Mouse (Mus musculus) midbrain, embryonic 15.5 days (tissue): ENCODE data around the gene Mul1. TPM values are rescaled to one million over a fixed set of nuclear protein-coding genes. Genes with fewer than 3 reads are reported as not detected.
"Not testable (repeated sequence)": the region's sequence is repeated elsewhere in the genome, so short reads cannot be mapped to it uniquely, and the experiment has no call there.

Experiments
- ATAC-seq: fragments of 200-750 bp; cut with Nextera tagmentation; replicated peaks from 2 replicates; pipeline ENCODE4 v1.8.0; 2017; ENCODE audit warnings: moderate TSS enrichment
- H3K27ac ChIP-seq: fragments of 300-500 bp; sonication (generic); 2 replicates; pipeline ENCODE4 v1.5.1; 2015; ENCODE audit warnings: mild to moderate bottlenecking, inconsistent platforms
- H3K27me3 ChIP-seq: fragments of 300-500 bp; sonication (generic); replicated peaks from 2 replicates; pipeline ENCODE4 v1.6.1; 2015; ENCODE audit warnings: inconsistent platforms
- H3K36me3 ChIP-seq: fragments of 300-500 bp; sonication (generic); replicated peaks from 2 replicates; pipeline ENCODE4 v1.6.1; 2015; ENCODE audit warnings: inconsistent platforms
- H3K4me1 ChIP-seq: fragments of 300-500 bp; sonication (generic); 2 replicates; pipeline ENCODE4 v1.6.1; 2015; ENCODE audit warnings: inconsistent platforms
- H3K4me2 ChIP-seq: fragments of 300-500 bp; sonication (generic); 2 replicates; pipeline ENCODE4 v1.6.1; 2015; ENCODE audit warnings: inconsistent platforms, mild to moderate bottlenecking, moderate library complexity
- H3K4me3 ChIP-seq: fragments of 300-500 bp; sonication (generic); 2 replicates; pipeline ENCODE4 v1.5.1; 2015; ENCODE audit warnings: mild to moderate bottlenecking, inconsistent platforms
- H3K9ac ChIP-seq: fragments of 300-500 bp; sonication (generic); 2 replicates; pipeline ENCODE4 v1.6.1; 2015; ENCODE audit warnings: mild to moderate bottlenecking, inconsistent platforms
- H3K9me3 ChIP-seq: fragments of 300-500 bp; sonication (generic); 2 replicates; pipeline ENCODE4 v1.6.1; 2016; ENCODE audit warnings: inconsistent platforms
- WGBS: fragments of 180-500 bp; shearing (Covaris S2); methylation state at CpG from one replicate; pipeline ENCODE4 v1.1.7; 2015; ENCODE audit warnings: mixed read lengths; 5-methylcytosine and 5-hydroxymethylcytosine counted together
- polyA plus RNA-seq: library from polyadenylated mRNA; unstranded; fragments of >200 nt; fragmentation: Nextera tagmentation; extraction: Ambion mirVana; gene quantifications from 2 replicates; pipeline ENCODE4 v1.2.1, GENCODE M21; 2015

The Mul1 gene
- polyA plus RNA-seq, 1 experiment from 2014 or later: 18.5 TPM

DNA sequence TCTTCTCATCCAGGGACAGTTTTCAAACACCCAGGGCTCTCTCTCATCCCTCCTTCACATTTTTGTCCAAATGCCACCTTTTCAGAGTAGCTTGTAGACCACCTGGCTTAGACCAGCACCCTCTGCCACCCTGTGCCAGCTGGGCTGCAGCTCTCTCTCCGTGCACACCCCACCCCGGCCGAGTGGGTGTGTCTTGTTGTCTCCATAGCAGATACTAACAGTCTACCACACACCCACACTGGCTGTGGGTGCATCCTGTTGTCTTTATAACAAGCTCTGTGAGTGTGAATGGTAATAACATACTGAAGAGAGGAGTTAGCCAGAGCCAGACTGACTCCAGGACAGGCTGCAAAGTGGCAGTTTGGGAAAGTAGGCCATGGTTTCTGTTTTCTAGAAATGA, 18.5 kb upstream of the Mul1 start:
- Histone ChIP-seq H3K9ac (no peak overlapping the region), H3K4me1 (peaks cover 29% of the 10 kb centered on the region), H3K36me3 (no peaks in the 10 kb centered on the region), H3K27me3 (peaks cover 3% of the 10 kb centered on the region; the same call in 1 of the 2 replicates), H3K9me3 (no peaks in the 10 kb centered on the region), H3K27ac (no peak overlapping the region), H3K4me2 (no peak overlapping the region), H3K4me3 (no peak overlapping the region)
- no peak for ATAC-seq
- WGBS: 86% methylated on average over 3 of the region's 3 CpGs

DNA sequence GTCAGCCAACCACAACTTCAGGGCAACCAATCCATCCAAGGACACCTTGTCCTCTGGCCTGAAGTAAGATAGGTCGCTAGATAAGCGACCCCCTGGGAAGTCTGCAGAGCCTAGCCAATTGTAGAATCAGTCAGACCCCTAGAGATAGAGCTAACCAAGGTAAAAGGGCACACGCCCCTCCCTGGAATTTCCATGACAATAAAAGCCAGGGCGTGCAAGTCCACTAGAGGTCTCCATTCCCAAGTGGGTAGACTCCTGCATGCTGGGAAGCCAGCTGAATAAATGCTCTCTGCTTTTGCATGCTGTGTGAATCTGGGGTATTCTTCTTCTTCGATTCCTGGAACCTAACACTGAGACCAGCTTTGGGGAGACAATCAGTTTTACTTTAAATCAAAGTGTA, 18.1 kb upstream of the Mul1 start:
- Histone ChIP-seq H3K9ac (no peak overlapping the region), H3K27me3 (peaks cover 3% of the 10 kb centered on the region; the same call in 1 of the 2 replicates), H3K36me3 (no peaks in the 10 kb centered on the region), H3K27ac (no peak overlapping the region), H3K4me2 (no peak overlapping the region), H3K4me1 (peaks cover 29% of the 10 kb centered on the region), H3K4me3 (no peak overlapping the region), H3K9me3 (no peaks in the 10 kb centered on the region)
- no peak for ATAC-seq
- WGBS: 55% methylated on average over 5 of the region's 5 CpGs

GRCm38 (mm10) chr4:138417882-138418281, 16.6 kb upstream of the Mul1 start:
- WGBS: 89% methylated on average over 4 of the region's 4 CpGs
- peak; percentile 57 for ATAC-seq
- peaks cover 29% of the 10 kb centered on the region for H3K4me1 ChIP-seq
- no peak overlapping the region for H3K4me3 ChIP-seq
- H3K36me3 ChIP-seq: no peaks in the 10 kb centered on the region
- H3K27ac ChIP-seq: peak overlapping the region; percentile 69
- H3K4me2 ChIP-seq: no peak overlapping the region
- no peak overlapping the region for H3K9ac ChIP-seq
- H3K9me3 ChIP-seq: no peaks in the 10 kb centered on the region
- H3K27me3 ChIP-seq: peaks cover 3% of the 10 kb centered on the region; the same call in 1 of the 2 replicates

DNA sequence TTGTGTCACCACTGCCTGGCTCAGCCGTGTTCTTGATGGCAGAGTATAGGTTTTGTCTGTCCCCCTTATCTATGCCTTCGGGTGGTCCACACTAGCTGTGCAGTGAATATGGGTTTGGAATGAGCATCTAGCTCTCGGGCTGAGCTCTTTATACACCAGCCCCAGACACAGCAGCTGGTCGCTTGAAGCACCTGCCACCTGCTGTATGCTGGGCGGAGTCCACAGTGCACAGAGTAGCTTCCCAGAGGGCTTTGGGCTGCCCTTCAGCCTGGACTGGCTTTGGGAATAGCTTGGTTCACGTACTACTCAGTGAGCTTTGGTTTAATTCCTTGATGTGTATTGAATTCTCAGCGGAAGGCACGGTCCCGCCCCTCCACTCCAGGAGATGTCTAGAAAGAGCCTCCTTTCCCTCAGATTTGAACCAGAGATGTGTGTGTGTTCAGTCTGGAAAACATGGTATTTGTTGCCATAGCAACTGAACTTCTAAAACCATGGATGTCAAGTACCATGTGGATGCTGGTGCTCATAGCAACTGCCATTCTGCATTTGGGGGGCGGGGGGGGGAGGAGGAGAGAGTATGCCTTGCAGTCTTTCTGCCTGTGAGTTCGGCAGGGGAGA, 16.0 kb upstream of the Mul1 start:
- ATAC-seq: peak; percentile 78
- 35% methylated on average over 11 of the region's 11 CpGs for WGBS
- Histone ChIP-seq H3K4me3 (no peak overlapping the region), H3K4me1 (peaks cover 29% of the 10 kb centered on the region), H3K9ac (no peak overlapping the region), H3K9me3 (no peaks in the 10 kb centered on the region), H3K27ac (peak overlapping the region; percentile 69), H3K4me2 (no peak overlapping the region), H3K27me3 (peaks cover 3% of the 10 kb centered on the region; the same call in 1 of the 2 replicates), H3K36me3 (no peaks in the 10 kb centered on the region)

- H3K9me3 ChIP-seq: no peaks in the 10 kb centered on the region
- whole genome bisulfite sequencing: 85% methylated on average over 6 of the region's 6 CpGs
- H3K27ac ChIP-seq: no peak overlapping the region
- no peaks in the 10 kb centered on the region for H3K36me3 ChIP-seq
- H3K27me3 ChIP-seq: 0 out of 2 replicates have a peak, but pooled peaks cover 3% of the 10 kb centered on the region
- peaks cover 3% of the 10 kb centered on the region; the same call in 1 of the 2 replicates for H3K4me1 ChIP-seq
- ATAC-seq: no peak
- no peak overlapping the region for H3K9ac ChIP-seq
- H3K4me3 ChIP-seq: no peak overlapping the region
- H3K4me2 ChIP-seq: no peak overlapping the region
Observed at GRCm38 (mm10) chr4:138425028-138425427, 9.4 kb upstream of the Mul1 start.

- not testable (repeated sequence) for H3K27ac ChIP-seq, ATAC-seq, H3K4me1 ChIP-seq, H3K9me3 ChIP-seq, H3K4me3 ChIP-seq, H3K9ac ChIP-seq, H3K36me3 ChIP-seq, H3K4me2 ChIP-seq, H3K27me3 ChIP-seq
- 92% methylated on average over 14 of the region's 14 CpGs for WGBS
Observed at GRCm38 (mm10) chr4:138425604-138426003, 8.9 kb upstream of the Mul1 start.

- Histone ChIP-seq H3K27ac (no peak overlapping the region), H3K36me3 (no peaks in the 10 kb centered on the region), H3K27me3 (0 out of 2 replicates have a peak, but pooled peaks cover 12% of the 10 kb centered on the region), H3K4me3 (no peak overlapping the region), H3K9me3 (no peaks in the 10 kb centered on the region), H3K9ac (no peak overlapping the region; the same call in 1 of the 2 replicates), H3K4me1 (peaks cover 3% of the 10 kb centered on the region; the same call in 1 of the 2 replicates), H3K4me2 (peak overlapping the region; percentile 30; the same call in 1 of the 2 replicates)
- WGBS: 37% methylated on average over 22 of the region's 22 CpGs
- 0 out of 2 replicates have a peak, but pooled peaks have one; percentile 50 for ATAC-seq
Observed at GRCm38 (mm10) chr4:138426778-138427705, 7.4 kb upstream of the Mul1 start.

DNA sequence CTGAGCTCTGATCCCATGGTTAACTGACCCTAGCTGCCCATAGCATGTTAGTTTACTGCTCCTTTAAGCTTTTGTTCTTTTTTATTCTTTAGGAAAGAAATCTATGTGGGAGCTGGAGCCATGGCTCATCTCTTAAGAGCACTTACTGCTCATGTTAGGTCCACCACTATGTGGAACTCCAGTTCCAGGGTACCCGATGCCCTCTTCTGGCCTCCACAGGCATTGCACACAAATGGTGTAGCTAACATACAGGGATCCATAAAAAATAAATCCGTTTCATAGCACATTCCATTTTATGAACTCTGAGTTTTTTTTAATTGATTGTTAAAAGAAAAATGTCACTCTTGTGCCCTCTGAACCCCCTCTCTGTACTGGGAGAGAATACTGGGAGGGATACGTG, 4.7 kb upstream of the Mul1 start:
- no peak overlapping the region for H3K4me3 ChIP-seq
- peaks cover 3% of the 10 kb centered on the region; the same call in 1 of the 2 replicates for H3K4me1 ChIP-seq
- H3K36me3 ChIP-seq: no peaks in the 10 kb centered on the region
- H3K27ac ChIP-seq: no peak overlapping the region
- no peak for ATAC-seq
- no peak overlapping the region for H3K4me2 ChIP-seq
- no peaks in the 10 kb centered on the region for H3K9me3 ChIP-seq
- 46% methylated on average over 3 of the region's 3 CpGs for WGBS
- no peak overlapping the region for H3K9ac ChIP-seq
- H3K27me3 ChIP-seq: 0 out of 2 replicates have a peak, but pooled peaks cover 17% of the 10 kb centered on the region

GRCm38 (mm10) chr4:138431340-138431739, 3.1 kb upstream of the Mul1 start:
- ATAC-seq: no peak
- no peaks in the 10 kb centered on the region; the same call in 1 of the 2 replicates for H3K36me3 ChIP-seq
- H3K27me3 ChIP-seq: 0 out of 2 replicates have a peak, but pooled peaks cover 17% of the 10 kb centered on the region
- 55% methylated on average over 8 of the region's 8 CpGs for WGBS
- peaks cover 17% of the 10 kb centered on the region for H3K4me1 ChIP-seq
- no peak overlapping the region for H3K4me3 ChIP-seq
- H3K4me2 ChIP-seq: no peak overlapping the region
- no peak overlapping the region for H3K9ac ChIP-seq
- no peaks in the 10 kb centered on the region for H3K9me3 ChIP-seq
- H3K27ac ChIP-seq: no peak overlapping the region

- Histone ChIP-seq H3K4me2 (no peak overlapping the region), H3K27me3 (no peaks in the 10 kb centered on the region), H3K4me3 (no peak overlapping the region), H3K36me3 (peaks cover 33% of the 10 kb centered on the region), H3K27ac (no peak overlapping the region), H3K9me3 (no peaks in the 10 kb centered on the region), H3K9ac (no peak overlapping the region), H3K4me1 (peaks cover 12% of the 10 kb centered on the region)
- ATAC-seq: no peak
- WGBS: 73% methylated on average over 3 of the region's 3 CpGs
Observed at GRCm38 (mm10) chr4:138440062-138440461, 5.6 kb downstream of the Mul1 start.

- Histone ChIP-seq H3K4me2 (no peak overlapping the region), H3K27me3 (no peaks in the 10 kb centered on the region), H3K9ac (no peak overlapping the region), H3K9me3 (no peaks in the 10 kb centered on the region), H3K27ac (no peak overlapping the region), H3K36me3 (peaks cover 11% of the 10 kb centered on the region), H3K4me1 (peaks cover 29% of the 10 kb centered on the region), H3K4me3 (no peak overlapping the region)
- 5% methylated on average over 5 of the region's 5 CpGs for WGBS
- ATAC-seq: no peak
Observed at GRCm38 (mm10) chr4:138444941-138445340, 10.5 kb downstream of the Mul1 start.

- H3K9ac ChIP-seq: 0 out of 2 replicates have a peak overlapping the region, but pooled peaks have one; percentile 18
- H3K9me3 ChIP-seq: no peaks in the 10 kb centered on the region
- H3K4me2 ChIP-seq: peak overlapping the region; percentile 13; the same call in 1 of the 2 replicates
- H3K4me3 ChIP-seq: no peak overlapping the region
- peaks cover 29% of the 10 kb centered on the region for H3K4me1 ChIP-seq
- no peaks in the 10 kb centered on the region for H3K36me3 ChIP-seq
- H3K27me3 ChIP-seq: no peaks in the 10 kb centered on the region
- 14% methylated on average over 13 of the region's 13 CpGs for WGBS
- ATAC-seq: peak; percentile 53
- H3K27ac ChIP-seq: peak overlapping the region; percentile 80
Observed at GRCm38 (mm10) chr4:138446981-138447380, 12.5 kb downstream of the Mul1 start.
